Mouse (Mus musculus) stomach, postnatal 0 days (tissue): ENCODE data around the gene Atxn3. TPM values are rescaled to one million over a fixed set of nuclear protein-coding genes. Genes with fewer than 3 reads are reported as not detected.

Source experiments
- ATAC-seq: fragments of 200-750 bp; cut with Nextera tagmentation; 2 replicates; pipeline ENCODE4 v1.8.0; 2017; ENCODE audit not compliant: low FRiP score, low TSS enrichment
- DNase-seq: peaks from one replicate; pipeline ENCODE4 v3.0.0-alpha.2; 2016; ENCODE audit warnings: low spot score
- H3K27ac ChIP-seq: fragments of 300-500 bp; sonication (generic); replicated peaks from 2 replicates; pipeline ENCODE4 v1.5.1; 2014; ENCODE audit warnings: mild to moderate bottlenecking, control low read depth
- H3K27me3 ChIP-seq: fragments of 300-500 bp; sonication (generic); 2 replicates; pipeline ENCODE4 v1.6.1; 2014; ENCODE audit warnings: low read length; ENCODE audit not compliant: control insufficient read depth, insufficient read depth
- H3K36me3 ChIP-seq: fragments of 300-500 bp; sonication (generic); 2 replicates; pipeline ENCODE4 v1.6.1; 2014; ENCODE audit warnings: low read length, mixed read lengths; ENCODE audit not compliant: control insufficient read depth, insufficient read depth
- H3K4me1 ChIP-seq: fragments of 300-500 bp; sonication (generic); replicated peaks from 2 replicates; pipeline ENCODE4 v1.6.1; 2014; ENCODE audit warnings: antibody characterized with exemption; ENCODE audit not compliant: control insufficient read depth, insufficient read depth
- H3K4me2 ChIP-seq: fragments of 300-500 bp; sonication (generic); replicated peaks from 2 replicates; pipeline ENCODE4 v1.6.1; 2014; ENCODE audit warnings: low read depth, mild to moderate bottlenecking, control low read depth, moderate library complexity
- H3K4me3 ChIP-seq: fragments of 300-500 bp; sonication (generic); 2 replicates; pipeline ENCODE4 v1.5.1; 2014; ENCODE audit warnings: low read depth, low read length, control low read depth
- H3K9ac ChIP-seq: fragments of 300-500 bp; sonication (generic); 2 replicates; pipeline ENCODE4 v1.6.1; 2014; ENCODE audit warnings: mild to moderate bottlenecking, low read length, control low read depth, mixed read lengths
- H3K9me3 ChIP-seq: fragments of 300-500 bp; sonication (generic); 2 replicates; pipeline ENCODE4 v1.6.1; 2016; ENCODE audit warnings: low read length; ENCODE audit not compliant: control insufficient read depth
- CTCF ChIP-seq: IDR thresholded peaks from 2 replicates; pipeline ENCODE4 v1.5.1; 2016; ENCODE audit warnings: antibody characterized with exemption, low read depth, mild to moderate bottlenecking, moderate library complexity
- EP300 ChIP-seq: optimal IDR thresholded peaks from 2 replicates; pipeline ENCODE3; 2016; ENCODE audit warnings: antibody characterized with exemption
- WGBS: fragments of 180-500 bp; shearing (Covaris S2); extraction: QIAGEN DNeasy Blood & Tissue Kit; methylation state at CpG from one replicate; pipeline ENCODE4 v1.1.7; 2014; 5-methylcytosine and 5-hydroxymethylcytosine counted together
- polyA plus RNA-seq: library from polyadenylated mRNA; unstranded; fragments of >200 nt; fragmentation: Nextera tagmentation; extraction: Ambion mirVana; gene quantifications from 2 replicates; pipeline ENCODE4 v1.2.1, GENCODE M21; 2015

Gene Atxn3
- polyA plus RNA-seq, 1 experiment from 2014 or later = 13.4 TPM

GRCm38 (mm10) chr12:101948801-101949200 is 9.2 kb downstream of the Atxn3 start:
- no peak overlapping the region for H3K27ac ChIP-seq
- H3K36me3 ChIP-seq = peaks cover 3% of the 10 kb centered on the region; the same call in 1 of the 2 replicates
- no peak for DNase-seq
- no peak overlapping the region for H3K9ac ChIP-seq
- no peaks in the 10 kb centered on the region for H3K4me1 ChIP-seq
- ATAC-seq = no peak
- no peaks in the 10 kb centered on the region for H3K9me3 ChIP-seq
- no peak overlapping the region for H3K4me3 ChIP-seq
- WGBS = 71% methylated on average over 4 of the region's 4 CpGs
- no peak for TF ChIP-seq EP300
- TF ChIP-seq CTCF = no peak
- H3K27me3 ChIP-seq = no peaks in the 10 kb centered on the region
- no peak overlapping the region for H3K4me2 ChIP-seq

- Histone ChIP-seq H3K27ac (no peak overlapping the region), H3K4me3 (no peak overlapping the region), H3K36me3 (peaks cover 3% of the 10 kb centered on the region; the same call in 1 of the 2 replicates), H3K9me3 (no peaks in the 10 kb centered on the region), H3K4me2 (no peak overlapping the region), H3K9ac (no peak overlapping the region), H3K4me1 (no peaks in the 10 kb centered on the region), H3K27me3 (no peaks in the 10 kb centered on the region)
- no peak for TF ChIP-seq CTCF
- TF ChIP-seq EP300 = no peak
- 92% methylated on average over 8 of the region's 8 CpGs for WGBS
- no peak for ATAC-seq
- no peak for DNase-seq
Observed at GRCm38 (mm10) chr12:101947986-101948385, 10.1 kb downstream of the Atxn3 start.

DNA sequence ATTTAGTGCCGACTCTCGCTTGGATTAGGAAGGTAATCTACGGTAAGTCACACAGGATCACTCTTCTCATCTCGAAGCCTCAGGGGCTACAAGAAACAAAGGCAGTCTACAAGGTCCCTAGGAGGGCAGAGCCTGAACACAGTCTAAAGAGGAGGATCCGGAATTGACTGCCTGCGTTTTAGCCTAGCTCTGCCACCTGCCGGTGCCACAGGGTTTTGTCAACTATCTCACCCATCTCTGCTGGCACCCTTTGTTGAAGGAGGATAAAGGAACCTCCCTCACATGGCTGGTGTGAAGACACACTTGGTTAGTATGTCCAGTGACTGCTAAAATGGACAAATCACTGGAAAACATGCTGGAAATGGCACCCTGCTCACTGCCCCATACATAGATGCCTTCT is 20.5 kb downstream of the Atxn3 start:
- Histone ChIP-seq H3K9me3 (no peaks in the 10 kb centered on the region), H3K4me3 (no peak overlapping the region), H3K4me2 (no peak overlapping the region), H3K27me3 (no peaks in the 10 kb centered on the region), H3K4me1 (no peaks in the 10 kb centered on the region), H3K36me3 (peaks cover 23% of the 10 kb centered on the region), H3K9ac (no peak overlapping the region), H3K27ac (no peak overlapping the region)
- no peak for TF ChIP-seq EP300
- TF ChIP-seq CTCF = peak; percentile 22; the same call in 1 of the 2 replicates
- 94% methylated on average over 7 of the region's 7 CpGs for WGBS
- no peak for ATAC-seq
- no peak for DNase-seq

DNA sequence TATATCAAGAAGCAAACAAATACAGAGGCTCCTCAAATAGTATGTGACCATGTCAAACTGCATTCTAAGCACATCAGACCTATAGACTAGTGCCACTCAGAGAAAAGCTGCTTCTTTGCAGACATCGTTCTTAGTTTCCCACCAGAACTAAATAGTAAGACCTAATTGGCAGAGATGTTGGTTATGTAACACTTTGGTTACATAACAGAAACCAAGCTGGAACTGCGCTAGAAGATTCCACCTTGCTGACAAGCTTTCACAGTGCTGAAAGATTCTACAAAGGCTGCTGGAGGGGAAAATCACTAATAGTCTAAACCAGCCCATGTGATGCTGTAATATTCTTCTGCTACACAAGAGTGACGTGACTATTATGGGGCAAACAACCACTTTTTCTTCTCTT is 22.8 kb downstream of the Atxn3 start:
- TF ChIP-seq CTCF (no peak), EP300 (no peak)
- no peaks in the 10 kb centered on the region for H3K9me3 ChIP-seq
- H3K4me3 ChIP-seq = no peak overlapping the region
- ATAC-seq = no peak
- WGBS = 96% methylated on average over 3 of the region's 3 CpGs
- no peak for DNase-seq
- peaks cover 17% of the 10 kb centered on the region; the same call in 1 of the 2 replicates for H3K36me3 ChIP-seq
- no peaks in the 10 kb centered on the region for H3K4me1 ChIP-seq
- no peak overlapping the region for H3K27ac ChIP-seq
- H3K4me2 ChIP-seq = no peak overlapping the region
- no peak overlapping the region for H3K9ac ChIP-seq
- no peaks in the 10 kb centered on the region for H3K27me3 ChIP-seq

GRCm38 (mm10) chr12:101928423-101928822 is 29.6 kb downstream of the Atxn3 start:
- 70% methylated on average over 1 of the region's 1 CpGs for WGBS
- peaks cover 9% of the 10 kb centered on the region; the same call in 1 of the 2 replicates for H3K36me3 ChIP-seq
- TF ChIP-seq CTCF (no peak), EP300 (no peak)
- H3K27me3 ChIP-seq = no peaks in the 10 kb centered on the region
- H3K4me2 ChIP-seq = no peak overlapping the region
- no peaks in the 10 kb centered on the region for H3K4me1 ChIP-seq
- no peak for ATAC-seq
- no peak overlapping the region for H3K9ac ChIP-seq
- H3K9me3 ChIP-seq = no peaks in the 10 kb centered on the region
- H3K4me3 ChIP-seq = no peak overlapping the region
- no peak overlapping the region for H3K27ac ChIP-seq
- DNase-seq = no peak

DNA sequence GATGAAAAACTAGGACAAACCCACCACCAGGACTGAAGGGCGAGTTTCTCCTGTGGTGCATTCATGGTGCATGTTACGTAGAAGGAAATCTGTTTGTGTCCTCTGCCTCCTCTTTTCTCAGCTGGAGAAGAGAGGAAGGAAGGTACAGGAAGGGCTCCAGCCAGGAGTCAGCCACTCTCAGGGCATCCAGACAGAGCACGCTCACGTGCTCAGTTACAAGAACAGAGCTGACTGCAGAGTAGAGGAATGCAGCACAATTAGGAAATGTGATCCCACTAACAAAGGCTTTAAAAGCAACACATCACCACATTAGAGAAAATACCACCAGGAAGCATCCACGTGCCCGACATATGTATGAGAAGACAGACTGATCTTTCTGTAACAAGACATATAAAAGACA is 35.7 kb downstream of the Atxn3 start:
- no peak overlapping the region for H3K9ac ChIP-seq
- no peaks in the 10 kb centered on the region for H3K27me3 ChIP-seq
- TF ChIP-seq EP300 = no peak
- TF ChIP-seq CTCF = no peak
- no peaks in the 10 kb centered on the region for H3K4me1 ChIP-seq
- H3K4me2 ChIP-seq = no peak overlapping the region
- no peak for DNase-seq
- H3K9me3 ChIP-seq = no peaks in the 10 kb centered on the region
- H3K27ac ChIP-seq = no peak overlapping the region
- no peak for ATAC-seq
- H3K36me3 ChIP-seq = peaks cover 3% of the 10 kb centered on the region; the same call in 1 of the 2 replicates
- 87% methylated on average over 6 of the region's 6 CpGs for WGBS
- no peak overlapping the region for H3K4me3 ChIP-seq
